Mouse (Mus musculus) liver, embryonic 14.5 days (tissue): ENCODE measurements around the gene Prss48.

Experiments
- CTCF ChIP-seq: IDR thresholded peaks from 2 replicates; pipeline ENCODE4 v1.5.1; 2016; ENCODE audit warnings: antibody characterized with exemption, low read depth, control low read depth
- EP300 ChIP-seq: IDR thresholded peaks from 2 replicates; pipeline ENCODE4 v1.6.1; 2016; ENCODE audit warnings: antibody characterized with exemption, low read depth

- TF ChIP-seq CTCF, result no peak
- TF ChIP-seq EP300, result no peak
Measured at GRCm38 (mm10) chr3:86040286-86041201, 38.3 kb upstream of the Prss48 start.
